Mouse (Mus musculus) macrophage (primary cell): ENCODE data around the gene Cltrn. TPM values are rescaled to one million over a fixed set of nuclear protein-coding genes. Genes with fewer than 3 reads are reported as not detected.

Experiments used
- polyA plus RNA-seq: library from polyadenylated mRNA; stranded (reverse); fragments of 250-400 nt; gene quantifications from 3 replicates; pipeline ENCODE4 v1.2.4, GENCODE M21; 2018; ENCODE audit warnings: inconsistent platforms

The Cltrn gene
- polyA plus RNA-seq, 1 experiment from 2014 or later = not detected

Other genes starting within 250 kb of the Cltrn start
- gene Ap1s2, start 179.8 kb upstream of the Cltrn start, polyA plus RNA-seq = 95.1 to 153 TPM (median 101 TPM) in 3 replicates
- gene Zrsr2, start 130.2 kb upstream of the Cltrn start, polyA plus RNA-seq = 19.2 to 59.9 TPM (median 23.2 TPM) in 3 replicates
- gene Car5b, start 60.8 kb upstream of the Cltrn start, polyA plus RNA-seq = 0.48 to 1.1 TPM (median 0.67 TPM) in 3 replicates
- 2.0 to 4.1 TPM (median 2.7 TPM) in 3 replicates for gene Siah1b, start 12.3 kb upstream of the Cltrn start, polyA plus RNA-seq
- gene Ace2, start 50.5 kb downstream of the Cltrn start, polyA plus RNA-seq = not detected in 3 replicates
- gene Bmx, start 169.4 kb downstream of the Cltrn start, polyA plus RNA-seq = 0.12 to 0.13 TPM in 2 of 3 replicates, not detected in the other
- 1.5 to 3.9 TPM (median 2.4 TPM) in 3 replicates for gene Pir, start 180.5 kb downstream of the Cltrn start, polyA plus RNA-seq